Mouse (Mus musculus) cerebellum, adult 9-10 months (tissue): ENCODE data around the gene Fam57b.

Experiments
- DNase-seq: peaks from one replicate; pipeline ENCODE4 v3.0.0; 2022

The Fam57b gene

DNA sequence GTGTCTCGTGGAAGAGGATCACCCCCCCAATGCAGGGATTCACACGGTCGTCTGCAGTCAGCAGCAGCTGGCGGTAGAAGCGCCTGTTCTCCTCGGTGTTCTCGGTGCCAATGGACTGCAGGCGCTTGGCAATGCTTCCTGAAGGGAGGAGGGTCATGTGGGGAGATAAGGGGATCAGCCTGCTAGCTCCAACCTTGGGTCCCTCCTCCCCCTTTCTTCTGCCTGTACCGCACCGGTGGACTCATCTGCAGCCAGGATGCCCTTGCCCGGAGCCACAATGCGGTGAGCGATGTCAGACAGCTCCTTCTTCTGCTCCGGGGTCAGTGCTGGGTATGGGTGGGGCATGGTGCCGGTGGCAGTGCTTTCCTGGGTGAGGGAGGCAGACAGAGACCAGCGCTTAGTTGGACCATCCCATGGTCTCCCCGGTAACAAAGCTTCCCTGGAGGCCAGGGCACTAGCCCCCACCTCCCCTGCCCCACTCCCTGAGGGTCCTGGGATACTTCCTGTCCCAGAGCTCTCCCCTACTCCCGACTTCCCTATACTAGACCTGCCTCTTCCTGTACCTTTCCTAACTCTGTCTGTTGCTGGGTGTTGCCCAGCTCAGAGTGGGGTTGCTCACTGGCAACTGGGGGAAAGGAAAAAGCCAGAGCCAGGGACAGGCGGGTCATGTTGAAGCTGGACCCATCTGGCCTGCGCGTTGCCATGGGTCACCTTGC lies at the start of gene Fam57b:
Fam57b (plus strand) TSS at position 258 of the 716 bp plus-strand sequence.
- DNase-seq = peak; percentile 77

DNA sequence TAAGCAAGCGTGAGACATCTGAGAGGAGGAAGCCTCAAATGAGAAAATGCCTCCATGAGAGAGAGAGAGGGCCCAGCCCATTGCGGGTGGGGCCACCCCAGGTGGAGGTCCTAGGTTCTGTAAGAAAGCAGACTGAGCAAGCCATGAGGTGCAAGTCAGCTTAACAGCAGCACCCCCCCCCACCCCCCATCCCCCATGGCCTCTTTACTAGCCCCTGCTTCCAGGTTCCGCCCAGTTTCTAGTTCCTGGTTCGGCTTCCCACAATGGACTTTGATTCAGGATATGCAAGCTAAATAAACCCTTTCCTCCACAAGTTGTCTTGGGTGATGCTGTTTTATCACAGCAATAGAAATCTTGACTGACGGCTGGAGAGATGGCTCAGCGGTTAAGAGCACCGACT lies 48.6 kb upstream of the Fam57b start:
- DNase-seq = no peak

- no peak for DNase-seq
Observed at GRCm38 (mm10) chr7:126749582-126750343, 47.7 kb upstream of the Fam57b start.

DNA sequence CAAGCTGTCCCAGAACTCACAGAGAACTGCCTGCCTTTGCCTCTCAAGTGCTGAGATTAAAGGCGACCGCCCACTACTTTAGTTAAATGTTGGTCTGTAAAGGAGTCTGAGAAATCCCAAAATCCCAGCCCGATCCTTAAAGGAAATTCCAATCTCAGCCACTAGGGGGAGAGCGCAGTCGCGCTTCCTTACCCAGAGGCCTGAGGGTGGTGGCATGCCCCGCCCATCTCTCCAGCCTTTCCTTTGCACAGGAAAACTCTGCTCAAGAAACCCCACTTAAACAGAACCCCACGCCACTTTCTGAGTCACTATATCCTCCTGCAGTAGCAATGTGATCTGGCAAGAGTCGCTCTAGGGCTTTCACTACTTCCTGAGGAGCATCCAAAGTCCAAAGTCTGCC lies 42.6 kb upstream of the Fam57b start:
- peak; percentile 88 for DNase-seq

GRCm38 (mm10) chr7:126758539-126758938 lies 38.9 kb upstream of the Fam57b start:
- DNase-seq = no peak

DNA sequence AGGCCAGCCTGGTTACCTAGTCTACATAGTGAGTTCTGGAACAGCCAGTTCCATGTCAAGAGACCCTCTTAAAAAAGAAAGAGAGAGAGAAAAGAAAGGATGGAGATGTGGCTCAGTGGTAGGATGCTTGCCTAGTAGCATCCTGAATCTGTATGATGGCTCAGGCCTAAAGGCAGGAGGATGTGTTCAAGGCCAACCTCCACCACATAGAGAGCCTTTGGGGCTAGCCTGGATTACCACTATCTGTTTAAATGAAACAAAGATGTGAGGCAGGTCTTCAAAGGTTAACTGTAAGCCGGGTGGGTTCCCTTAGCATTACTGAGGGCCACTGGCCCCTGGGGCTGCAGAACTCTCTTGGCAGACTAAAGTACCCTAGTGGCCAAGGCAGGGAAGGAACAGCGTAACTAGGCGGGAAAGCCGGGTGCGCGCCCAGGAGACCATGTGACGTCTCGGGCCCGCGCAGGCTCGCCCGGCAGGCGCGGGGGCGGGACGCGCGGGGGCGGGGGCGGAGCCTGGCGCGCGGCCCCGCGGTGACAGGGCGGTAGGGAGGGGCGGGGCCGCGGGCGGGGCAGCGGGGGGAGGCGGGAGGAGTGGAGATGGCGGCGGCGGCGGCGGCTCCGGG lies 38.3 kb upstream of the Fam57b start, which contains the start of gene Mapk3:
Mapk3 (plus strand) TSS at position 552 of the 622 bp plus-strand sequence.
- DNase-seq = peak; percentile 93

- peak; percentile 76 for DNase-seq
Observed at GRCm38 (mm10) chr7:126759672-126760390, 37.6 kb upstream of the Fam57b start.

GRCm38 (mm10) chr7:126760391-126760802 lies 37.1 kb upstream of the Fam57b start:
- DNase-seq = peak; percentile 85

GRCm38 (mm10) chr7:126760956-126761355 lies 36.5 kb upstream of the Fam57b start:
- DNase-seq = no peak

GRCm38 (mm10) chr7:126761529-126762067 lies 35.9 kb upstream of the Fam57b start:
- DNase-seq = no peak

DNA sequence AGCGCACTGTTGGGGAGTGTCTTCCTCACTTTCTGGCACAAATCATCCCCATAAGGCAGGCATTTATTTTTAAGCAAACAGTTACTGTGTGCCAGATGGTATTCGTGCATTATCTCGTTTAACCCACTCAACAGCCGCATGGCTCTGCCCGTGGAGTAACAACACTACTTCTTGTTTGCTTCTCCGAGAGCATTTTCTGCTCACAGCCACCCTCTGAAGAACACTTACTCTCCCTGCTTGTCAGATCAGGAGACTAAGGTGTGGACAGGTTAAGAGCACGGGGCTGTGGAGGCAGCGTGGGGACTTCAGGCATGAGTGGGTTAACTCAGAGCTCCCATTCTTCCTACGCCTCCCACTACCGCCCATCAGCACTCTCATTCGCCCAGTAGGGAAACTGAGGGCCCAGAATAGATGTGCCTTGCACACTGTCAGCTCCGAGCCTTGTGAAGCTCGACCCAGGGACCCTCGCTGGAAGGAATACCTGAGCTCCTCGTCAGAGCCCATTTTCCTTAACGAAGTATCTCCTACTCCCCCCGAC lies 34.9 kb upstream of the Fam57b start:
- DNase-seq = peak; percentile 31

DNA sequence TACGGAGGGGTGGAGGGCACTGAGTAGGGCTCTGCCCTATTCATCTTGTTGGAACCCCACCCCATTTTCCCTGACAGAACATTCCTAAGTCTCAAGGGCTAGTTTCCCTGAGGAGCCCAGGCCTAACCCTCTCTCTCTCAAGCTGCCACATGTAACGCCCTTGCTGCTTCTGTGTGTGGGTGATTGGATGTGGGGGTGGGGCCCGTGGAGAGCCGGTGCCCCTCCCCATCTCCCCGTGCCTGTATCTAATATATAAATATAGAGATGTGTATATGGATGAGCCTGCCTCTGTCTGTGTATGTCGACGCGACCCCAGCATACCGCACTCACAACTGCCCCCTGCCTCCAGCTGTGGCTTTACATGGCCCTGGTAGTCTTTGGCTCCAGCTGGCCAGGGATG lies 31.9 kb upstream of the Fam57b start:
- peak; percentile 22 for DNase-seq

- DNase-seq = peak; percentile 11
Observed at GRCm38 (mm10) chr7:126766201-126766600, 31.3 kb upstream of the Fam57b start, which contains the start of gene Gdpd3. Gene Gdpd3, plus strand, starts transcription at chr7:126766334.

DNA sequence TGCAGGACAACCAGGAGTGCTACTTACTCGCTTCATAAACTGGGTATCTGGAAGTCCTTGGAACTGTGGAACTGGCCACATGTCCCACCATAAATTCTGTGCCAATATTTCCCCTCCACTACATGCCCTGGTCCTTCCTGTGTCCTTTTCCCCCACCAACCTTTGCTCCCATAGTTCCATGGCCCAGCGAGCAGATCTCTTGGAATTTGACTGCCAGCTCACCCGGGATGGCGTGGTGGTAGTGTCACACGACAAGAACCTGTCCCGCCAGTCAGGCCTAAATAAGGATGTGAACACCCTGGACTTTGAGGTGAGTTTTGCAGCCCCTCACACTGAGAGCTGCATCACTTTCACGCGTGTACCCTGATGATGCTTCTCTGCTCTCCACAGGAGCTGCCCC lies 30.5 kb upstream of the Fam57b start:
- DNase-seq = no peak

GRCm38 (mm10) chr7:126770784-126771183 lies 26.7 kb upstream of the Fam57b start:
- DNase-seq = no peak

GRCm38 (mm10) chr7:126773351-126773750 lies 24.1 kb upstream of the Fam57b start:
- DNase-seq = peak; percentile 25

GRCm38 (mm10) chr7:126774463-126774862 lies 23.0 kb upstream of the Fam57b start:
- DNase-seq = peak; percentile 21

DNA sequence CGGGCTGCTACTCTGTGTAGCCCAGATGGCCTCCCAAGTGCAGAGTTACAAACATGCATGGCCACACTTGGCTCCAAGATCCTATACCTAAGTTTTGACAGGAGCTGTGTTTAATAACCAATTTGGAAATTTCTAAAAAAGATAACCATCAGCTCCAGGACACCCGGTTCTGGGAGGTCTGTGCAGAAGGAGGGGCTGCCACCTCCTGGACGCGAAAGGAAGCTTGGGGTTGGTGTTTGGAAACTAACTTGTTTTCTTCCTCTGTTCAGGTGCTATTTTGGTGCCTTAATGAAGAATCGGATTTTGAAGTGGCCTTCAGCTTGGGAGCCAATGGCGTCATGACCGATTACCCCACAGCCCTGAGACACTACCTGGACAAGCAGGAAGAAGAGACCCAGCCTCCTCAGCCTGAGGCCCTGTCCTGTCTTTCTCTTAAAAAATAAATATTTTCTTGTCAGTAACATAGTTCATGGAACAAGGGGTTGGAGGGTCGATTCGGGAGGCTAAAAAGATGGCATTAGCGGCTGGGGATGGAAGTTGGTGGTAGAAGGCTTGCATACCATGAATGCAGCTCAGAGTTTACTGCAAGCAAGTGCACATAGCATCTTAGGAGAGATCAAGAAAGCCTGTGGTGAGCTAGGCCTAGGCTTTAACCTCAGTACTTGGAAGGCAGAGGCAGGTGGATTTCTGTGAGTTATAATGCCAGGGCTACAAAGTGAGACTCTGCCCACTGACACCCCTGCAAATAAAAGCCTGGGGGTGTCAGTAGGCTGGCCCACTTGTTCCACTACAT lies 22.1 kb upstream of the Fam57b start:
- DNase-seq = peak; percentile 46

- no peak for DNase-seq
Observed at GRCm38 (mm10) chr7:126775978-126776234, 21.6 kb upstream of the Fam57b start.

DNA sequence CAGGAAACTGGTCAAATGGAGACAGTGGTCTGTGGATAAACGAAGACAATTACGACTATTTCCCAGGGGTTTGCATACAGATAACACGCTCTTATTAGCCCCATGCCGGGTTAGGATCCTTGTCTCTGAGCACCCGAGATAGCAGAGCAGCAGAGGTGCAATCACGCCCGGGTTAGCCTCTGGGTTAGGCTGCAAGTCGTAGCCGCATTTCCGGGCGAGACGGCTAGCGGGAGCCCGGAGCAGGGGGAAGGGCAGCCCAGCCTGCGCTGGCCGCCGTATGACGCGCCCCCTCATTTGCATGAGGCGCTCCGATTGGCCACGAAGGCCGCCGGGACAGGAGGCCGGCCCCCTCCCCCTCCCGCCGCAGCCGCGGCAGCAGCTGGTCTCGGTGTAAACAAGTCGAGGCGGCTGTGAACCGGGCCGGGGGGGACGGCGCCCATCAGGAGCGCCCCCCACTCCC lies 20.8 kb upstream of the Fam57b start, which contains the start of gene Ypel3:
Ypel3 (plus strand) TSS at position 358 of the 460 bp plus-strand sequence.
- peak; percentile 96 for DNase-seq

- peak; percentile 74 for DNase-seq
Observed at GRCm38 (mm10) chr7:126777476-126777875, 20.0 kb upstream of the Fam57b start.
